Mouse (Mus musculus): ENCODE results near the gene Cryaa. TPM values are rescaled to one million over a fixed set of nuclear protein-coding genes. Genes with fewer than 3 reads are reported as not detected.
"Not testable (repeated sequence)": the region's sequence is repeated elsewhere in the genome, so short reads cannot be mapped to it uniquely, and the experiment has no call there.

Cryaa gene
- polyA plus RNA-seq, 1 experiment from 2014 or later, result not detected

- no peaks in the 10 kb centered on the region for H3K36me3 ChIP-seq (ENCODE audit: control insufficient read depth, insufficient read depth, low read length)
- H3K4me3 ChIP-seq (ENCODE audit: control insufficient read depth in 1 of 2, insufficient read depth in 1 of 2, low read depth in 1 of 2, low read length in 2 of 2), result no peak overlapping the region
- no peak overlapping the region for H3K9ac ChIP-seq (ENCODE audit: low read length)
- H3K9me3 ChIP-seq (ENCODE audit: control insufficient read depth, low read length), result no peaks in the 10 kb centered on the region
- no peak overlapping the region for H3K4me2 ChIP-seq (ENCODE audit: low read length)
- H3K27me3 ChIP-seq (ENCODE audit: control insufficient read depth, insufficient read depth, low read length), result no peaks in the 10 kb centered on the region
- no peak for ATAC-seq (ENCODE audit: insufficient number of reproducible peaks, insufficient read depth, low FRiP score, low read depth)
- H3K4me1 ChIP-seq (ENCODE audit: control insufficient read depth in 2 of 2, insufficient read depth in 2 of 2, low read length in 2 of 2), result peaks cover 14 to 16% of the 10 kb centered on the region in 2 experiments
- 95% methylated on average over 1 of the region's 1 CpGs for WGBS
- no peak overlapping the region for H3K27ac ChIP-seq (replicated peaks in 1 of 2; ENCODE audit: control insufficient read depth in 1 of 2, insufficient read depth in 1 of 2, low read depth in 2 of 2, low read length in 2 of 2)
Observed at GRCm38 (mm10) chr17:31694949-31695348, 17.3 kb downstream of the Cryaa start.

GRCm38 (mm10) chr17:31695356-31695755 lies 17.7 kb downstream of the Cryaa start:
- not testable (repeated sequence) for H3K4me2 ChIP-seq (ENCODE audit: low read length); H3K9ac ChIP-seq (ENCODE audit: low read length); H3K36me3 ChIP-seq (ENCODE audit: control insufficient read depth, insufficient read depth, low read length); H3K9me3 ChIP-seq (ENCODE audit: control insufficient read depth, low read length); H3K4me3 ChIP-seq (ENCODE audit: control insufficient read depth in 1 of 2, insufficient read depth in 1 of 2, low read depth in 1 of 2, low read length in 2 of 2); ATAC-seq (ENCODE audit: insufficient number of reproducible peaks, insufficient read depth, low FRiP score, low read depth); H3K27ac ChIP-seq (replicated peaks in 1 of 2; ENCODE audit: control insufficient read depth in 1 of 2, insufficient read depth in 1 of 2, low read depth in 2 of 2, low read length in 2 of 2); H3K27me3 ChIP-seq (ENCODE audit: control insufficient read depth, insufficient read depth, low read length)
- WGBS, result 91% methylated on average over 6 of the region's 7 CpGs
- H3K4me1 ChIP-seq (ENCODE audit: control insufficient read depth in 2 of 2, insufficient read depth in 2 of 2, low read length in 2 of 2), result peaks cover 14 to 16% of the 10 kb centered on the region in 2 experiments

DNA sequence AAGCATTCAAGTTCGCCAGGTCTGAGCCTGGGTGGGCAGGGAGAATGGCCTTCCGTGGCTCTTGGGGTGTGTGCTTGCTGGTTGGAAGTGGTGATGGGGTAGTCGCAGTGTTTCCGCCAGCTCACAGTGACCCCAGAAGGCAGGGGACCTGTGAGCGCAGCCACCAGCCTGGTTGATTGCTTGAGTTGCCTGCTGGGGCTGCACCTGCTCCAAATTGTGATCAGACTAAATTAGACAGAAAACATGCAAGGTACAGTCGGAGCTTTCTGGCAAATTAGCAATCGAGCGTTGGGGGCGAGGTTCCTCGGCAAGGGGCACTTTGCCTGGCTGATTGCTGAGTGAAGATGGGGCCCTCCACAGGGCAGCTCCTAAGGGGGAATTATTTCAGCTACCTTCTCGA lies 20.7 kb downstream of the Cryaa start:
- Histone ChIP-seq H3K27me3 (ENCODE audit: control insufficient read depth, insufficient read depth, low read length) (no peaks in the 10 kb centered on the region), H3K36me3 (ENCODE audit: control insufficient read depth, insufficient read depth, low read length) (no peaks in the 10 kb centered on the region), H3K9ac (ENCODE audit: low read length) (no peak overlapping the region; the same call in 1 of the 2 replicates), H3K4me1 (ENCODE audit: control insufficient read depth in 2 of 2, insufficient read depth in 2 of 2, low read length in 2 of 2) (peaks cover 5 to 6% of the 10 kb centered on the region in 2 experiments), H3K27ac (replicated peaks in 1 of 2; ENCODE audit: control insufficient read depth in 1 of 2, insufficient read depth in 1 of 2, low read depth in 2 of 2, low read length in 2 of 2) (no peak overlapping the region), H3K9me3 (ENCODE audit: control insufficient read depth, low read length) (no peaks in the 10 kb centered on the region), H3K4me3 (ENCODE audit: control insufficient read depth in 1 of 2, insufficient read depth in 1 of 2, low read depth in 1 of 2, low read length in 2 of 2) (no peak overlapping the region), H3K4me2 (ENCODE audit: low read length) (no peak overlapping the region)
- no peak for ATAC-seq (ENCODE audit: insufficient number of reproducible peaks, insufficient read depth, low FRiP score, low read depth)
- 67% methylated on average over 11 of the region's 11 CpGs for WGBS

- no peaks in the 10 kb centered on the region for H3K9me3 ChIP-seq (ENCODE audit: control insufficient read depth, low read length)
- 63% methylated on average over 6 of the region's 6 CpGs for WGBS
- no peaks in the 10 kb centered on the region for H3K27me3 ChIP-seq (ENCODE audit: control insufficient read depth, insufficient read depth, low read length)
- H3K9ac ChIP-seq (ENCODE audit: low read length), result no peak overlapping the region
- no peak overlapping the region for H3K4me3 ChIP-seq (ENCODE audit: control insufficient read depth in 1 of 2, insufficient read depth in 1 of 2, low read depth in 1 of 2, low read length in 2 of 2)
- no peak overlapping the region for H3K4me2 ChIP-seq (ENCODE audit: low read length)
- no peak overlapping the region for H3K27ac ChIP-seq (replicated peaks in 1 of 2; ENCODE audit: control insufficient read depth in 1 of 2, insufficient read depth in 1 of 2, low read depth in 2 of 2, low read length in 2 of 2)
- no peaks in the 10 kb centered on the region for H3K36me3 ChIP-seq (ENCODE audit: control insufficient read depth, insufficient read depth, low read length)
- ATAC-seq (ENCODE audit: insufficient number of reproducible peaks, insufficient read depth, low FRiP score, low read depth), result 0 out of 2 replicates have a peak, but pooled peaks have one; percentile 17
- H3K4me1 ChIP-seq (ENCODE audit: control insufficient read depth in 2 of 2, insufficient read depth in 2 of 2, low read length in 2 of 2), result no peaks in the 10 kb centered on the region; a peak in 1 of 4 replicates
Observed at GRCm38 (mm10) chr17:31703276-31703980, 25.8 kb downstream of the Cryaa start.

GRCm38 (mm10) chr17:31705271-31706020 lies 27.8 kb downstream of the Cryaa start:
- no peak overlapping the region for H3K4me2 ChIP-seq (ENCODE audit: low read length)
- H3K4me1 ChIP-seq (ENCODE audit: control insufficient read depth in 2 of 2, insufficient read depth in 2 of 2, low read length in 2 of 2), result no peaks in the 10 kb centered on the region; a peak in 1 of 4 replicates
- H3K27ac ChIP-seq (replicated peaks in 1 of 2; ENCODE audit: control insufficient read depth in 1 of 2, insufficient read depth in 1 of 2, low read depth in 2 of 2, low read length in 2 of 2), result no peak overlapping the region
- no peak for ATAC-seq (ENCODE audit: insufficient number of reproducible peaks, insufficient read depth, low FRiP score, low read depth)
- H3K27me3 ChIP-seq (ENCODE audit: control insufficient read depth, insufficient read depth, low read length), result no peaks in the 10 kb centered on the region
- H3K9ac ChIP-seq (ENCODE audit: low read length), result no peak overlapping the region
- no peaks in the 10 kb centered on the region for H3K36me3 ChIP-seq (ENCODE audit: control insufficient read depth, insufficient read depth, low read length)
- no peaks in the 10 kb centered on the region for H3K9me3 ChIP-seq (ENCODE audit: control insufficient read depth, low read length)
- 76% methylated on average over 20 of the region's 20 CpGs for WGBS
- no peak overlapping the region for H3K4me3 ChIP-seq (ENCODE audit: control insufficient read depth in 1 of 2, insufficient read depth in 1 of 2, low read depth in 1 of 2, low read length in 2 of 2)

DNA sequence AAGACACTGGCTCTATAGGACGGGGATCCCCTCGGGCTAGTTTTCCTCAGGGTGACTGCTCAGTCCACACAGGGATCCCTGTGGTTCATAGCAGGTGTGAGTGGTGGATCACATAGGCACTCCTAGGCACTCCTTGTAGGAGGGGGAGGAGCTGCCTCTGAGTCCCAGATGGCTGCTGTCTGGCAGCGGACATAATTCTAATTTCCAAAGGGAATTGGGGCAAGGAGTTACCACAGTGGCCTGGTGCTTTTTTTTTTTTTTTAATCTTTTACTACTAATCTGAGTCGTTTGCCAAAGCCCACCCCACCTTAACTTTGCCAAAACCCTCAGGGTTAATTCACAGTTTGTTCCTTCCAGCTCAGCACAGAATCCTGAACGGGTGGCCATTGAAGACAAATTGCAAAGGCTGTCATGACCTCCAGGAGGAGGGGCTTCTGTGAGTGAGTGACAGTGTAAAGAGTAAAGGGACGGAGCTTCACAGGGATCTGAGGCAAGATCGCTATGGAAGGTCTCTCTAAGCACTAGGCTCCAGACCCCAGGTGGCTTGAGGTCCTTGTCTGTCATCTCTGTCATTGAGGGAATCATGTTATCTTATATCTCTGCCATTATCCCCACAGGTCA lies 31.6 kb downstream of the Cryaa start:
- H3K4me2 ChIP-seq (ENCODE audit: low read length), result no peak overlapping the region
- WGBS, result 62% methylated on average over 7 of the region's 7 CpGs
- no peak overlapping the region for H3K9ac ChIP-seq (ENCODE audit: low read length)
- no peak overlapping the region for H3K27ac ChIP-seq (replicated peaks in 1 of 2; ENCODE audit: control insufficient read depth in 1 of 2, insufficient read depth in 1 of 2, low read depth in 2 of 2, low read length in 2 of 2)
- no peaks in the 10 kb centered on the region for H3K4me1 ChIP-seq (ENCODE audit: control insufficient read depth in 2 of 2, insufficient read depth in 2 of 2, low read length in 2 of 2)
- H3K27me3 ChIP-seq (ENCODE audit: control insufficient read depth, insufficient read depth, low read length), result no peaks in the 10 kb centered on the region
- ATAC-seq (ENCODE audit: insufficient number of reproducible peaks, insufficient read depth, low FRiP score, low read depth), result no peak
- H3K4me3 ChIP-seq (ENCODE audit: control insufficient read depth in 1 of 2, insufficient read depth in 1 of 2, low read depth in 1 of 2, low read length in 2 of 2), result no peak overlapping the region
- H3K9me3 ChIP-seq (ENCODE audit: control insufficient read depth, low read length), result no peaks in the 10 kb centered on the region
- H3K36me3 ChIP-seq (ENCODE audit: control insufficient read depth, insufficient read depth, low read length), result no peaks in the 10 kb centered on the region

GRCm38 (mm10) chr17:31710455-31710854 lies 32.8 kb downstream of the Cryaa start:
- H3K27me3 ChIP-seq (ENCODE audit: control insufficient read depth, insufficient read depth, low read length), result no peaks in the 10 kb centered on the region
- H3K4me1 ChIP-seq (ENCODE audit: control insufficient read depth in 2 of 2, insufficient read depth in 2 of 2, low read length in 2 of 2), result no peaks in the 10 kb centered on the region
- H3K4me3 ChIP-seq (ENCODE audit: control insufficient read depth in 1 of 2, insufficient read depth in 1 of 2, low read depth in 1 of 2, low read length in 2 of 2), result no peak overlapping the region
- no peak for ATAC-seq (ENCODE audit: insufficient number of reproducible peaks, insufficient read depth, low FRiP score, low read depth)
- no peak overlapping the region for H3K9ac ChIP-seq (ENCODE audit: low read length)
- H3K27ac ChIP-seq (replicated peaks in 1 of 2; ENCODE audit: control insufficient read depth in 1 of 2, insufficient read depth in 1 of 2, low read depth in 2 of 2, low read length in 2 of 2), result no peak overlapping the region
- no peaks in the 10 kb centered on the region for H3K9me3 ChIP-seq (ENCODE audit: control insufficient read depth, low read length)
- H3K36me3 ChIP-seq (ENCODE audit: control insufficient read depth, insufficient read depth, low read length), result no peaks in the 10 kb centered on the region
- H3K4me2 ChIP-seq (ENCODE audit: low read length), result no peak overlapping the region
- 62% methylated on average over 8 of the region's 8 CpGs for WGBS
